Mouse (Mus musculus): Measurements from ENCODE around the gene Olfr770. TPM values are rescaled to one million over a fixed set of nuclear protein-coding genes. Genes with fewer than 3 reads are reported as not detected.
"Not testable (repeated sequence)": the region's sequence is repeated elsewhere in the genome, so short reads cannot be mapped to it uniquely, and the experiment has no call there.

The Olfr770 gene
- not detected in 2 replicates for polyA plus RNA-seq (2015; fragmentation: Nextera tagmentation; extraction: Ambion mirVana)

- H3K4me3 ChIP-seq (replicated peaks), result no peak within 1 kb of the TSS
- H3K9ac ChIP-seq (replicated peaks), result no peak within 1 kb of the TSS
- no peak within 1 kb of the TSS for H3K4me2 ChIP-seq
- no peaks in the 10 kb centered on the region for H3K4me1 ChIP-seq
- no peaks in the 10 kb centered on the region for H3K27me3 ChIP-seq (replicated peaks)
- no peak for ATAC-seq (ENCODE audit: low FRiP score)
- H3K9me3 ChIP-seq (replicated peaks), result no peaks in the 10 kb centered on the region
- WGBS, result 72% methylated on average over 2 of the region's 2 CpGs
- H3K27ac ChIP-seq (replicated peaks), result no peak within 1 kb of the TSS
- H3K36me3 ChIP-seq, result no peaks in the 10 kb centered on the region
Measured at GRCm38 (mm10) chr10:129138898-129139297, at the start of gene Olfr770. Gene Olfr770, minus strand, starts transcription at chr10:129138998.

DNA sequence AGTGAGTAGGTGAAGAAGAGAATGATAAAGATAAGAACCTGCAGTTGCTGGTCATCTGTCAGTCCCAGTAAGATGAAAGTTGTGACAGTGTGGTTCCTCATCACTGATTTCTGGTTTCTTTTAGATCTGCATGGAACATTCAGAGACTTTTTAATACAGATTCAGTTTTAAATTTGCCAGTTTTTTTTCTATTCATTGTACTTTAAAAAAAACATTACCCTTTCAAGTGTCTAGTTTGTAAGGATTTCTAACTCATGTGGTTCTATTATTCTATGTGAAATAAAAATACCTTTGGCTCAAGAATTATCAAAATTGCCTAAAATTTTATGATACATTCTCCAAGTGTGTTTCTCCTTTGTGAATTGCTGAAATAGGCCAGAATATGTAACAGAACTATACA, 48.5 kb upstream of the Olfr770 start, which contains the start of gene Olfr773:
Olfr773 (minus strand) TSS at position 101 of the 400 bp plus-strand sequence.
- not testable (repeated sequence) for H3K9me3 ChIP-seq (replicated peaks); H3K27me3 ChIP-seq (replicated peaks); H3K9ac ChIP-seq (replicated peaks); H3K4me2 ChIP-seq; H3K36me3 ChIP-seq; H3K27ac ChIP-seq (replicated peaks); H3K4me3 ChIP-seq (replicated peaks); ATAC-seq (ENCODE audit: low FRiP score); H3K4me1 ChIP-seq

GRCm38 (mm10) chr10:129177821-129178220, 39.0 kb upstream of the Olfr770 start, which contains the start of gene Olfr772:
Gene Olfr772, minus strand, starts transcription at chr10:129177921.
- 92% methylated on average over 4 of the region's 4 CpGs for WGBS
- H3K9ac ChIP-seq (replicated peaks); H3K36me3 ChIP-seq; H3K27me3 ChIP-seq (replicated peaks); H3K27ac ChIP-seq (replicated peaks); ATAC-seq (ENCODE audit: low FRiP score); H3K4me1 ChIP-seq; H3K4me3 ChIP-seq (replicated peaks); H3K9me3 ChIP-seq (replicated peaks); H3K4me2 ChIP-seq: not testable (repeated sequence)

- H3K4me3 ChIP-seq (replicated peaks), result no peak within 1 kb of the TSS
- H3K27me3 ChIP-seq (replicated peaks), result no peaks in the 10 kb centered on the region
- no peak within 1 kb of the TSS for H3K9ac ChIP-seq (replicated peaks)
- H3K36me3 ChIP-seq, result no peaks in the 10 kb centered on the region
- 90% methylated on average over 1 of the region's 1 CpGs for WGBS
- no peak within 1 kb of the TSS for H3K27ac ChIP-seq (replicated peaks)
- ATAC-seq (ENCODE audit: low FRiP score), result no peak
- no peak within 1 kb of the TSS for H3K4me2 ChIP-seq
- 0 out of 2 replicates have a peak, but pooled peaks cover 3% of the 10 kb centered on the region for H3K9me3 ChIP-seq (replicated peaks)
- H3K4me1 ChIP-seq, result no peaks in the 10 kb centered on the region
Measured at GRCm38 (mm10) chr10:129164651-129165050, 25.9 kb upstream of the Olfr770 start, which contains the start of gene Olfr771. Gene Olfr771, minus strand, starts transcription at chr10:129164751.

GRCm38 (mm10) chr10:129117761-129118160, 21.0 kb downstream of the Olfr770 start, which contains the start of gene Olfr769:
Gene Olfr769, minus strand, starts transcription at chr10:129117861.
- Histone ChIP-seq H3K9ac (replicated peaks) (no peak within 1 kb of the TSS), H3K27me3 (replicated peaks) (no peaks in the 10 kb centered on the region), H3K27ac (replicated peaks) (no peak within 1 kb of the TSS), H3K36me3 (no peaks in the 10 kb centered on the region), H3K4me3 (replicated peaks) (no peak within 1 kb of the TSS), H3K9me3 (replicated peaks) (no peaks in the 10 kb centered on the region), H3K4me2 (no peak within 1 kb of the TSS), H3K4me1 (no peaks in the 10 kb centered on the region)
- no peak for ATAC-seq (ENCODE audit: low FRiP score)
- 97% methylated on average over 2 of the region's 2 CpGs for WGBS

DNA sequence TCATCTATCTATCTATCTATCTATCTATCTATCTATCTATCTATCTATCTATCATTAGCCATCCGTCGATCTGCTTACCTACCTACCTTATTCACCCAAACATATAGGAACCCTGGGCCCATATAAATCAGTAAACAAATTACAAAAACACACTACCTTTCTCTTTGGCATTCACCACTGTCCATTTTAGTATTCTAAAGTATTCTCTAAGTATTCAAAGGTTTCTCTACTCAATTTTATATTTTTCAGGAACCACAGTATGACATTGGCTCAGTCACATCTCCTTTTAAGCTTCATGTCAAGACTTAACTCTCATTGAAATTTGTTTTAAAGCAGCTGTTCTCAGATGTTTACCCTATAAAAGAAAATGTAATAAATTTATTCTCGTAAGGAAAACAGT, 23.7 kb downstream of the Olfr770 start:
- 94% methylated on average over 3 of the region's 3 CpGs for WGBS
- Histone ChIP-seq H3K27me3 (replicated peaks) (no peaks in the 10 kb centered on the region), H3K9ac (replicated peaks) (no peak overlapping the region), H3K27ac (replicated peaks) (no peak overlapping the region), H3K4me3 (replicated peaks) (no peak overlapping the region), H3K4me1 (no peaks in the 10 kb centered on the region), H3K36me3 (no peaks in the 10 kb centered on the region), H3K9me3 (replicated peaks) (no peaks in the 10 kb centered on the region), H3K4me2 (no peak overlapping the region)
- no peak for ATAC-seq (ENCODE audit: low FRiP score)

DNA sequence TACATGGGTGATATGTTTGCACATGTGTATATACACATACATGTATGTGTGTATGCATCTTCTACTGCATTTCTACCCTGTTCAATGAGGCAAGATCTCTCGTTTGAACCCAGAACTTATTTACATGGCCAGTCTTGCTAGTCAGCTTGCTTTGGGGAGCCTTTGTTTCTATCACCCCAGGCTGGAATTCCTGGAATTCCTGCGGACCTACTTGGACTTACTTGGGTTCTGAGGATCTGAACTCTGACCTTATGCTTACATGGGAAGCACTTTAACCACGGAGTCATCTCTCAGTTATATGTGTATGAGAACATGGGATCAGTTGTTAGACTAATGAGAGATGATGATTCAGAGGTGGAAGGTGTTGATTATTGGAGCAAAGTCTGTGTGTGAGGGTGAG, 37.6 kb downstream of the Olfr770 start:
- no peak overlapping the region for H3K4me3 ChIP-seq (replicated peaks)
- no peak overlapping the region for H3K27ac ChIP-seq (replicated peaks)
- no peak overlapping the region for H3K9ac ChIP-seq (replicated peaks)
- ATAC-seq (ENCODE audit: low FRiP score), result no peak
- H3K36me3 ChIP-seq, result no peaks in the 10 kb centered on the region
- 51% methylated on average over 3 of the region's 3 CpGs for WGBS
- no peaks in the 10 kb centered on the region for H3K27me3 ChIP-seq (replicated peaks)
- H3K9me3 ChIP-seq (replicated peaks), result no peaks in the 10 kb centered on the region
- H3K4me1 ChIP-seq, result no peaks in the 10 kb centered on the region
- no peak overlapping the region for H3K4me2 ChIP-seq

DNA sequence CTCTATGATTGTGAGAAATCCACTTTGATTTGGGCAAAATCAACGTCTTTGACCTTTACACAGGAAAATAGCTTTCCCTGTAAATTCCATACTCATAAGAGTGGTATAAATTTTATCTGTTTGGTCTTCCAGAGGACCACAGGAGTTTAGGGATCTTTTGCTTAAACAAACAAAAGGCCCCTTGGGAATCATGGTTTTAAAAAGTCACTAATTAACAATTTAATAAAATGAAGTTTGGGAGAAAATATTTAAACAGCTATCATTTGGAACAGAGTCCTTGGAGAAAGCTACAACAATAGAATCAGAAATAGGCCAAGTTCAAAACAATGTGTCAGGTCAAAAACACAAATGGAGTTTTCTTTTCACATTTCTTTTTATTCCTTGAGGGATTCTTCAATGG, 39.5 kb downstream of the Olfr770 start, which contains the start of gene Olfr768:
Olfr768 (minus strand) TSS at position 101 of the 400 bp plus-strand sequence.
- H3K9me3 ChIP-seq (replicated peaks), result no peaks in the 10 kb centered on the region
- no peak for ATAC-seq (ENCODE audit: low FRiP score)
- H3K36me3 ChIP-seq, result no peaks in the 10 kb centered on the region

GRCm38 (mm10) chr10:129082810-129083209, 56.0 kb downstream of the Olfr770 start, which contains the start of gene Olfr767:
Gene Olfr767, minus strand, starts transcription at chr10:129082910.
- H3K9me3 ChIP-seq (replicated peaks); H3K9ac ChIP-seq (replicated peaks); H3K4me2 ChIP-seq; ATAC-seq (ENCODE audit: low FRiP score); H3K4me3 ChIP-seq (replicated peaks); H3K4me1 ChIP-seq; H3K36me3 ChIP-seq; H3K27me3 ChIP-seq (replicated peaks); H3K27ac ChIP-seq (replicated peaks): not testable (repeated sequence)

More for the DNA sequence above, 39.5 kb downstream of the Olfr770 start, which contains the start of gene Olfr768:
- H3K9ac ChIP-seq (replicated peaks), result no peak within 1 kb of the TSS
- H3K4me2 ChIP-seq, result no peak within 1 kb of the TSS
- no peaks in the 10 kb centered on the region for H3K27me3 ChIP-seq (replicated peaks)
- no peaks in the 10 kb centered on the region for H3K4me1 ChIP-seq
- no peak within 1 kb of the TSS for H3K27ac ChIP-seq (replicated peaks)
- 87% methylated on average over 1 of the region's 1 CpGs for WGBS
- H3K4me3 ChIP-seq (replicated peaks), result no peak within 1 kb of the TSS

Other genes starting within 250 kb of the Olfr770 start
- 6.8 and 9.0 TPM in 2 replicates for gene Gdf11, start 247.3 kb downstream of the Olfr770 start, polyA plus RNA-seq (2015; fragmentation: Nextera tagmentation; extraction: Ambion mirVana)
- 254 and 295 TPM in 2 replicates for gene Cd63, start 238.0 kb downstream of the Olfr770 start, polyA plus RNA-seq (2015; fragmentation: Nextera tagmentation; extraction: Ambion mirVana)
- 15.7 and 19.8 TPM in 2 replicates for gene Rdh5, start 216.1 kb downstream of the Olfr770 start, polyA plus RNA-seq (2015; fragmentation: Nextera tagmentation; extraction: Ambion mirVana)
- 248 and 265 TPM in 2 replicates for gene Bloc1s1, start 215.0 kb downstream of the Olfr770 start, polyA plus RNA-seq (2015; fragmentation: Nextera tagmentation; extraction: Ambion mirVana)
- gene Itga7, start 205.2 kb downstream of the Olfr770 start, polyA plus RNA-seq (2015; fragmentation: Nextera tagmentation; extraction: Ambion mirVana), result 7.2 and 8.8 TPM in 2 replicates
- gene Mettl7b, start 178.0 kb downstream of the Olfr770 start, polyA plus RNA-seq (2015; fragmentation: Nextera tagmentation; extraction: Ambion mirVana), result 0.19 TPM in 1 of 2 replicates, not detected in the other
- not detected in 2 replicates for gene Olfr9, start 149.6 kb downstream of the Olfr770 start, polyA plus RNA-seq (2015; fragmentation: Nextera tagmentation; extraction: Ambion mirVana)
- gene Olfr763, start 128.2 kb downstream of the Olfr770 start, polyA plus RNA-seq (2015; fragmentation: Nextera tagmentation; extraction: Ambion mirVana), result not detected in 2 replicates
- not detected in 2 replicates for gene Olfr764-ps1, start 99.1 kb downstream of the Olfr770 start, polyA plus RNA-seq (2015; fragmentation: Nextera tagmentation; extraction: Ambion mirVana)
- not detected in 2 replicates for gene Olfr765, start 89.0 kb downstream of the Olfr770 start, polyA plus RNA-seq (2015; fragmentation: Nextera tagmentation; extraction: Ambion mirVana)
- gene Olfr766-ps1, start 70.0 kb downstream of the Olfr770 start, polyA plus RNA-seq (2015; fragmentation: Nextera tagmentation; extraction: Ambion mirVana), result not detected in 2 replicates
- gene Olfr767, start 56.1 kb downstream of the Olfr770 start, polyA plus RNA-seq (2015; fragmentation: Nextera tagmentation; extraction: Ambion mirVana), result not detected in 2 replicates
- gene Olfr768, start 39.6 kb downstream of the Olfr770 start, polyA plus RNA-seq (2015; fragmentation: Nextera tagmentation; extraction: Ambion mirVana), result not detected in 2 replicates
- not detected in 2 replicates for gene Olfr769, start 21.1 kb downstream of the Olfr770 start, polyA plus RNA-seq (2015; fragmentation: Nextera tagmentation; extraction: Ambion mirVana)
- not detected in 2 replicates for gene Olfr771, start 25.8 kb upstream of the Olfr770 start, polyA plus RNA-seq (2015; fragmentation: Nextera tagmentation; extraction: Ambion mirVana)
- gene Olfr772, start 38.9 kb upstream of the Olfr770 start, polyA plus RNA-seq (2015; fragmentation: Nextera tagmentation; extraction: Ambion mirVana), result not detected in 2 replicates
- not detected in 2 replicates for gene Olfr773, start 48.4 kb upstream of the Olfr770 start, polyA plus RNA-seq (2015; fragmentation: Nextera tagmentation; extraction: Ambion mirVana)
- not detected in 2 replicates for gene Olfr774, start 97.2 kb upstream of the Olfr770 start, polyA plus RNA-seq (2015; fragmentation: Nextera tagmentation; extraction: Ambion mirVana)
- gene Olfr775, start 109.4 kb upstream of the Olfr770 start, polyA plus RNA-seq (2015; fragmentation: Nextera tagmentation; extraction: Ambion mirVana), result not detected in 2 replicates
- gene Olfr776, start 120.1 kb upstream of the Olfr770 start, polyA plus RNA-seq (2015; fragmentation: Nextera tagmentation; extraction: Ambion mirVana), result not detected in 2 replicates
- not detected in 2 replicates for gene Olfr777, start 132.5 kb upstream of the Olfr770 start, polyA plus RNA-seq (2015; fragmentation: Nextera tagmentation; extraction: Ambion mirVana)
- gene Olfr780, start 179.1 kb upstream of the Olfr770 start, polyA plus RNA-seq (2015; fragmentation: Nextera tagmentation; extraction: Ambion mirVana), result not detected in 2 replicates
- gene Olfr781, start 189.9 kb upstream of the Olfr770 start, polyA plus RNA-seq (2015; fragmentation: Nextera tagmentation; extraction: Ambion mirVana), result not detected in 2 replicates
- gene Olfr782, start 209.9 kb upstream of the Olfr770 start, polyA plus RNA-seq (2015; fragmentation: Nextera tagmentation; extraction: Ambion mirVana), result not detected in 2 replicates
- gene Olfr784, start 245.1 kb upstream of the Olfr770 start, polyA plus RNA-seq (2015; fragmentation: Nextera tagmentation; extraction: Ambion mirVana), result 0.14 TPM in 2 replicates

Measured in neural tube, embryonic 15.5 days (tissue).